Mouse (Mus musculus) E14TG2a.4 (cell line): ENCODE results near the gene Aifm2.

Experiments used
- CTCF ChIP-seq: conservative IDR thresholded peaks from 2 replicates; pipeline ENCODE4 v1.5.1; 2014; ENCODE audit warnings: low read length
- NANOG ChIP-seq: IDR thresholded peaks from 2 replicates; pipeline ENCODE4 v1.6.1; 2014; ENCODE audit warnings: borderline replicate concordance, low read length, mixed read lengths
- POU5F1 ChIP-seq: IDR thresholded peaks from 2 replicates; pipeline ENCODE4 v1.6.1; 2014; ENCODE audit warnings: low read length, borderline replicate concordance

DNA sequence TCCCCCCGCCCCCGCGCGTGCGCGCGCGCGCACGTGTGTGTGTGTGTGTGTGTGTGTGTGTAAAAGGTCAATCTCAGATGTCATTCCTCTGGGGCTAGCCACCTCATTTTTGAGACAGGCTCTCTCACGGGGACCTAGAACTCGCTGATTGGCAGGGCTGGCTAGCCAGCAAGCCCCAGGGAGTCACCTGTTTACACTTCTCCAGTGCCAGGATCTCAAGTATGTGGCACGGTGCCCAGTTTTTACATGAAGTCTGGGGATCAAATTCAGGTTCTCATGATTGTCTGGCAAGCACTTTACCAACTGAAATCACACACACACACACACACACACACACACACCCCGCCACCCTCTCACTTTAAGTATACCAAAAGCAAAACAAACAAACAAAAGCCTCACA is 42.0 kb downstream of the Aifm2 start:
- TF ChIP-seq CTCF (no peak), POU5F1 (no peak), NANOG (no peak)
